Mouse (Mus musculus) splenic B cell, adult 2 months (primary cell): ENCODE measurements around the gene 1810062G17Rik.

Experiments used
- DNase-seq: peaks from one replicate; pipeline ENCODE4 v3.0.0-alpha.2; 2011; ENCODE audit warnings: low read depth, low spot score
- H3K27me3 ChIP-seq: 2 replicates; pipeline ENCODE4 v1.6.1; 2012; ENCODE audit warnings: mild to moderate bottlenecking, low read length, moderate library complexity, mixed read lengths; ENCODE audit not compliant: control insufficient read depth, poor library complexity, insufficient read depth, severe bottlenecking
- H3K36me3 ChIP-seq: 2 replicates; pipeline ENCODE4 v1.6.1; 2012; ENCODE audit warnings: mild to moderate bottlenecking, low read length, moderate library complexity, mixed read lengths; ENCODE audit not compliant: control insufficient read depth, poor library complexity, insufficient read depth, severe bottlenecking

The 1810062G17Rik gene

GRCm38 (mm10) chr3:36475532-36476087 is at the start of gene 1810062G17Rik, which contains the start of gene Anxa5:
Gene 1810062G17Rik, plus strand, starts transcription at chr3:36475937.
Gene Anxa5, minus strand, starts transcription at chr3:36475894.
- H3K36me3 ChIP-seq: no peaks in the 10 kb centered on the region
- DNase-seq: peak; percentile 98
- H3K27me3 ChIP-seq: no peaks in the 10 kb centered on the region

- DNase-seq: no peak
- no peaks in the 10 kb centered on the region for H3K36me3 ChIP-seq
- no peaks in the 10 kb centered on the region; the same call in 1 of the 2 replicates for H3K27me3 ChIP-seq
Observed at GRCm38 (mm10) chr3:36427386-36427785, 48.4 kb upstream of the 1810062G17Rik start.

DNA sequence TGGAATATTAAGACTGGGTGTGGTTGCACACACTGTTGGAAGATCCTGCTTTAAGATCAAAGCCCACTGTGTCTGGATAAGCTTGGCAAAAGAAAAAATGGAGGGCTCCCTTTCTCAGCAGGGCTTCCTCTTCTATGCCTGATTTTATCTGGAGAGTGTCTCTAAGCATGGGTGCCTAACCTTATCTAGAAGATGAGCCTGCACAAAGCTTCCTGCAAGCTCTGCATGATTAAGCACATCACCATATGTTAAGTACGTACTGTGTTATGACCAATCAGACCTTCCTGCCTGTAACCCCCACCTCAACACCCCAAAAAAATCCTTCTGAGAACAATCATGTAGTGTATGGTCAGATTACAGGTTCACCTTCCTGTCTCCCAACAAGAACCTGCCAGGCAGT is 45.4 kb upstream of the 1810062G17Rik start:
- DNase-seq: no peak
- no peaks in the 10 kb centered on the region for H3K36me3 ChIP-seq

GRCm38 (mm10) chr3:36440280-36440679 is 35.5 kb upstream of the 1810062G17Rik start:
- Histone ChIP-seq H3K36me3 (no peaks in the 10 kb centered on the region), H3K27me3 (no peaks in the 10 kb centered on the region)
- DNase-seq: no peak

More for the DNA sequence above, 45.4 kb upstream of the 1810062G17Rik start:
- no peaks in the 10 kb centered on the region; the same call in 1 of the 2 replicates for H3K27me3 ChIP-seq

DNA sequence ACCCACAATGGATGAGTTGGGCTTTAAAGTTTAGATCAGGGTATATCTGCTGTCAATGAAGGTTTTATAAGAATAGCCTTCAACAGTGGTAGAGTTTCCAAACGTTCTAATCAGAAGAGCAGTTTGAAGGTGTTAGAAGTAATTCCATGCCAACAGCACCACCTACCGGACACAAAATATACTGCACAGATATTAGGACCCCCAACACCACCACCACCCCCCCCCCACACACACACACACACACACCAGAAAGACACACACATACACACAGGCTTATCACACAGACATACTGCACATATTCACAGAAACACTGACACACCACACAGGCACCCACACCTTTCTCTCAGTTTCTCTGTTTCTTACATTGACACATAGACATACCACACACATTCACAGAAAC is 33.3 kb upstream of the 1810062G17Rik start:
- DNase-seq: peak; percentile 73
- no peaks in the 10 kb centered on the region for H3K27me3 ChIP-seq
- H3K36me3 ChIP-seq: no peaks in the 10 kb centered on the region

GRCm38 (mm10) chr3:36446041-36446440 is 29.7 kb upstream of the 1810062G17Rik start:
- no peak for DNase-seq
- Histone ChIP-seq H3K27me3 (peaks cover 2% of the 10 kb centered on the region; the same call in 1 of the 2 replicates), H3K36me3 (0 out of 2 replicates have a peak, but pooled peaks cover 2% of the 10 kb centered on the region)

DNA sequence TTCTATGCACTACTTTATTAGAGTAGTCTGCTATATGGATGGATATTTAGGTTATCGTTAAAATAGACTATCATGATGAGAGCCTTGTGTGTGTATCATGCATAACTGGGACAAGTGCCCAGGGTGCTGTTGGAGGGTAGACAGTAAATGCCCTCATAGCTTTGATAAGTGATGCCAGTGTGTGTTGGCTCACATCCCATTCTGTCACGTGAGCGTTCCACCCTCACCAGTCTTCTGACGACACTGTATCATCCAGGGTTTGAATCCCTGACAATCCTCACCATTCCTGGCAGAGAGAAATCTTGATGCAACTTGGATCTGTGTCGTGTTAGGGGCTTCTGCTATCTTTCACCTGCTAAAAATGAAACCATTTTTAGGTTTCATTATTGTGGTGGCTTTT is 29.2 kb upstream of the 1810062G17Rik start:
- H3K27me3 ChIP-seq: peaks cover 2% of the 10 kb centered on the region; the same call in 1 of the 2 replicates
- DNase-seq: no peak
- 0 out of 2 replicates have a peak, but pooled peaks cover 2% of the 10 kb centered on the region for H3K36me3 ChIP-seq

DNA sequence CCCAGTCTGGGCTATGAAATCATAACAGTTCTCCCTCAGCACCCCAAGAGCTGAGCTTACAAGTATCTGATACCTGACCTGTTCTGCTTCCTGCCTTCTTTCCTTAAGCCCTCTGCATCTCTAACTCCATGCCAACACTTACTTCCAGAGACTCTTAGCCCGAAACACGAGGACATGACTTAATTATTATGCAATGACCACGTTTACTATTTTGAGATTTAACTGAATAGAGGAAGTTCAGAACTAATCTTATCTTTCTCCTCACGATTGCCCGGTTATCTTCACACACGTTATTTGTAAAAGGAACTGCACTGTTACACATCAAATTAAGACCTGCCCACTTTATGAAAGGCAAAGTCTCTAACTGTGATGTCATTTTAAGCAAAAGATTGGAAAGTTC is 28.8 kb upstream of the 1810062G17Rik start:
- no peak for DNase-seq
- 0 out of 2 replicates have a peak, but pooled peaks cover 2% of the 10 kb centered on the region for H3K36me3 ChIP-seq
- H3K27me3 ChIP-seq: peaks cover 2% of the 10 kb centered on the region; the same call in 1 of the 2 replicates

DNA sequence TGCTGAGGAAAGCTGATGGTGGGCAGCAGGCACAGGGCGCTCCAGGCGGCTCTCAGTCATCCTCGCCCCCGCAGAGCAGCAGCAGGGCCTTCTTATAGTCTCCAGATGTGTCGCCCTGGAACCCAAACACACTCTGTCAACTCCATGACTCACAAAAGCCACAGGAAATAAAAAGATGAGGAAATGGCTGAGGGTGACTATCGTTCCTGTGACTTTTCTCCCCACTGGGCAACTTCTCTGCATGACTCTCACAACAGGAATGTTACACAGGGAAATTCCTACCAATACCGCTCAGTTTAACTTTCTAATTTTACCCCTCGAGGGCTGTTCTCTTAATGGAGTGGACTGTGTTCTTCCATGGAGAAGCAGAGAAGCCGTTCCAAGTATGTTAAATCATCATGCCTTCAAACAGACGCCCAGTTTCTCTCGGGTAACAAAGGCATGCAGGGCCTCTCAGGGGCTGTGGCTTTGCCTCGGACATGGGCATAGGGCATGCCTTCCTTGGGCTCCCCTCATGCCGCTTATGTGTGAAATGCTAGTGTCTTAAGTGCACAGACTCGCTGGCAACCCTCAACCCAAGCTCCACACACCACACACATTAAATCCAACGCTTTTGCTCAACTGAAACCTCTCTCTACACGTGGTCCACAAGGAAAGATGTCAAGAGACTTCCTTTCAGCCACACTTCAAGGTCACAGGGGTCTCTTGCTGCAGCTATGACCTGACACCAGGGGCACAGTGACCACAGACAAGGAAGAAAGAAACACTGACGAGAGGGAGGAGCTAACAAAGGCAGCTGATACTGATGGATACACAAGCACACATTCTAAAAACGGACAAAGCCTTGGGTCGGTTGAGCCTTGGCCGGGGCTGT is 26.2 kb upstream of the 1810062G17Rik start:
- Histone ChIP-seq H3K27me3 (peaks cover 2% of the 10 kb centered on the region; the same call in 1 of the 2 replicates), H3K36me3 (0 out of 2 replicates have a peak, but pooled peaks cover 3% of the 10 kb centered on the region)
- no peak for DNase-seq

DNA sequence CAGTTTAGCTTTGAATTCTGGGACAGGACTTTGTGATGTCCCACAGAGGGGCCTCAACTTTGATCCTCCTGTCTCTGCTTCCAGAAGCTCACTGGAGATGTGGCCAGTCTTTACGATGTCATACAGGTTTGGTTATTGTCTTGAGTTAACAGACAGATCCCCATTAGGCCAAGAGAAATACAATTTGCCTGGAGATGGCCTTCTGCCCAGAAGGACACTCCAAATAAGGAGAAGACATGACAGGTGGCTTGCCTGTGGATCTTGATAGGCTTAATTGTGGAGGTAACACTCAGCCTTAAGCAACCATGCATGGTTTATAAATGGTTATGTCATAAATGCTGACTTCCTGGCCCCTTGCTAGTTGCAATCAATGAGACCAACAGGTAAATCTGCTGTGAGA is 23.2 kb upstream of the 1810062G17Rik start:
- 0 out of 2 replicates have a peak, but pooled peaks cover 3% of the 10 kb centered on the region for H3K36me3 ChIP-seq
- no peak for DNase-seq
- H3K27me3 ChIP-seq: peaks cover 2% of the 10 kb centered on the region; the same call in 1 of the 2 replicates

GRCm38 (mm10) chr3:36455124-36455523 is 20.6 kb upstream of the 1810062G17Rik start:
- 0 out of 2 replicates have a peak, but pooled peaks cover 1% of the 10 kb centered on the region for H3K36me3 ChIP-seq
- no peak for DNase-seq
- no peaks in the 10 kb centered on the region for H3K27me3 ChIP-seq

DNA sequence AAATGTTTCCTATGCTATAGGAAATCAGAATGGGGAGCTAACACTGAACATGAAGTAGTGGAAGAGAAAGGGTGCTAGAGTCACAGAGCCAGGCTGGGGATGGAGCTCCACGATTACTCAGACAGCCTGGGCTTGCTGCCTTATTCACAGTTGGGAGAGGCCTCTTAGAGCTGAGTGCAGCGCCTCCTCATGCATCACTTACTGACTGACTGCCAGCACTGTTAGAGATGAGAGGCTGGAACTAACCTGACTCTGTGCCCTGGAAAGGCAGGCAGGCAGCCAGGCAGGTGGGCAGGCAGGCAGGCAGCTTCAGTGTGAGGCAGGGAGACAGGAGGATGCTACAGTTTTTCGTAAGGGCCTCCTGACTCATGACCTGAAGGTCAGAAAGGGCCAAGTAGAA is 20.2 kb upstream of the 1810062G17Rik start:
- DNase-seq: no peak
- Histone ChIP-seq H3K27me3 (no peaks in the 10 kb centered on the region), H3K36me3 (peaks cover 1% of the 10 kb centered on the region; the same call in 1 of the 2 replicates)

- Histone ChIP-seq H3K27me3 (no peaks in the 10 kb centered on the region), H3K36me3 (no peaks in the 10 kb centered on the region; the same call in 1 of the 2 replicates)
- DNase-seq: no peak
Observed at GRCm38 (mm10) chr3:36460717-36461116, 15.0 kb upstream of the 1810062G17Rik start.

- Histone ChIP-seq H3K36me3 (no peaks in the 10 kb centered on the region; the same call in 1 of the 2 replicates), H3K27me3 (no peaks in the 10 kb centered on the region)
- DNase-seq: no peak
Observed at GRCm38 (mm10) chr3:36461819-36462218, 13.9 kb upstream of the 1810062G17Rik start.

DNA sequence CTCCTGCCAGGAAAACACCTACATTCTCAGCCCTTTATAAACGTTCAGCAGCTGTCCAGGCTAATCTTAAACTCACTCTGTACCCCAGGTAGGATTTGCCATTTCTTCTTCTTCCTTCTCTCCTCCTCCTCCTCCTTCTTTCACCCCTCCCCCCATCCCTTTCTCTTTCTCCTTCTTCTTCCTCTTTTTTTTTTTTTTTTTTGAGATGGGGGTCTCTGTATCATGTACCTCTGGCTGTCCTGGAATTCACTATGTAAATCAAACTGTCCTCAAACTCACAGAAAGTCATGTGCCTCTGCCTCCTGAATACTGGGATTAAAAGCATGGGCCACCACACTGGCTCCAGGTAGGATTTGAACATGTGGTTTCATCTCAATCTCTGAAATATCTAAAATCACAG is 13.4 kb upstream of the 1810062G17Rik start:
- H3K36me3 ChIP-seq: no peaks in the 10 kb centered on the region; the same call in 1 of the 2 replicates
- no peaks in the 10 kb centered on the region for H3K27me3 ChIP-seq
- DNase-seq: no peak
